Mouse (Mus musculus) 416B (cell line): ENCODE results near the gene Sema3b.

ENCODE experiments used
- DNase-seq: peaks from one replicate; pipeline ENCODE4 v3.0.0; 2011; ENCODE audit warnings: low read depth

Gene Sema3b

GRCm38 (mm10) chr9:107548820-107549219, 60.2 kb downstream of the Sema3b start:
- DNase-seq, result no peak

DNA sequence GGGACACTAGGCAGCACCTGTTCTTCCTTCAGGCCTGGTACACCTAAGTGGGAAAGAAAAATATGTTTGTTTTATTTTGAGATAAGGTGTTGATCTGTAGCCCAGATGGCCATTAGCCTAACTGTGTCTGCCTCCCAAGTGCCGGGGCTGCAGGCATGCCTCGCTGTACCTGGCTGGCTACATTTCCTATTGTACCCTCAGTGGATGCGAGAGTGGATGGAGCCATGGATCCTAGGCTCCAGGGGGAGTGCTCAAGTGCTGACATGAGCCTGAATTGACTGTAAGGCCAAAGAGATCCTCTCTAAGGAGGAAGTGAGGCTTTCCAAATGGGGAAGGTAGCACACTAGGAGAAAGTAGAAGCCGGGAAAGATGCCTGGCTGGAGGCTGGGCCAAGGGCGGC, 61.1 kb downstream of the Sema3b start:
- DNase-seq, result no peak
